Mouse (Mus musculus): ENCODE results near the gene Rbl1. TPM values are rescaled to one million over a fixed set of nuclear protein-coding genes. Genes with fewer than 3 reads are reported as not detected.
A peak's percentile ranks its signal among the peaks of the same experiment; 100 is the strongest.

The Rbl1 gene
- polyA plus RNA-seq, 1 experiment = 4.3 TPM

GRCm38 (mm10) chr2:157102256-157102655, 102.1 kb downstream of the Rbl1 start:
- TF ChIP-seq POLR2A (IDR thresholded peaks at IDR 0.05; ENCODE audit: borderline replicate concordance, extremely low read depth, low read depth, low read length) = no peak
- TF ChIP-seq CTCF (IDR thresholded peaks at IDR 0.05; ENCODE audit: insufficient read depth, low read length) = no peak
- no peak for DNase-seq
- 70% methylated on average over 2 of the region's 2 CpGs for WGBS
- Histone ChIP-seq H3K4me3 (replicated peaks; ENCODE audit: extremely low read depth, low read depth, low read length) (no peak overlapping the region), H3K4me1 (ENCODE audit: control insufficient read depth, insufficient read depth, low read length) (no peaks in the 10 kb centered on the region)

DNA sequence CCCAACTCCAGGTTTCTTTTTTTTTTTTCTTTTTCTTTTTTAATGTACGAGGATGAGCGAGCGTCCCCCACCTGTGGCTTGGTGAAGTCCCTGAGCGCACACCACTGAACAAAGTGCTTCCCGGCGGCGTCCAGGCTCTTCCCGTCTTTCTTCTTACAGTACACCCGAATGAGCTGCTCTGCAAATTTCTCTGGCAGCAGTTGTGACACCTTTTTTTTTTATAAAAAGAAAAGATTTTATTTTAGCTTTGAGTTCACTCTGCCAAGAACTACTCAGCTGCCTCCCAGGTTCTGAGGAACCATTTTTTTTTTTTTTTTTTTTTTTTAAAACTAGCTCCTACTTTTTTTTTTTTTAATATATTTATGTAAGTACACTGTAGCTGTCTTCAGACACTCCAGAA, 102.7 kb downstream of the Rbl1 start:
- H3K4me1 ChIP-seq (ENCODE audit: control insufficient read depth, insufficient read depth, low read length) = no peaks in the 10 kb centered on the region
- WGBS = 96% methylated on average over 9 of the region's 9 CpGs
- H3K4me3 ChIP-seq (replicated peaks; ENCODE audit: extremely low read depth, low read depth, low read length) = no peak overlapping the region

GRCm38 (mm10) chr2:157100319-157100605, 104.1 kb downstream of the Rbl1 start:
- H3K4me1 ChIP-seq (ENCODE audit: control insufficient read depth, insufficient read depth, low read length) = no peaks in the 10 kb centered on the region
- TF ChIP-seq POLR2A (IDR thresholded peaks at IDR 0.05; ENCODE audit: borderline replicate concordance, extremely low read depth, low read depth, low read length) = no peak
- TF ChIP-seq CTCF (IDR thresholded peaks at IDR 0.05; ENCODE audit: insufficient read depth, low read length) = no peak
- WGBS = 69% methylated on average over 12 of the region's 12 CpGs
- DNase-seq = no peak
- H3K4me3 ChIP-seq (replicated peaks; ENCODE audit: extremely low read depth, low read depth, low read length) = no peak overlapping the region

More for the DNA sequence above, 102.7 kb downstream of the Rbl1 start:
- TF ChIP-seq POLR2A (IDR thresholded peaks at IDR 0.05; ENCODE audit: borderline replicate concordance, extremely low read depth, low read depth, low read length) = no peak
- no peak for TF ChIP-seq CTCF (IDR thresholded peaks at IDR 0.05; ENCODE audit: insufficient read depth, low read length)
- no peak for DNase-seq

DNA sequence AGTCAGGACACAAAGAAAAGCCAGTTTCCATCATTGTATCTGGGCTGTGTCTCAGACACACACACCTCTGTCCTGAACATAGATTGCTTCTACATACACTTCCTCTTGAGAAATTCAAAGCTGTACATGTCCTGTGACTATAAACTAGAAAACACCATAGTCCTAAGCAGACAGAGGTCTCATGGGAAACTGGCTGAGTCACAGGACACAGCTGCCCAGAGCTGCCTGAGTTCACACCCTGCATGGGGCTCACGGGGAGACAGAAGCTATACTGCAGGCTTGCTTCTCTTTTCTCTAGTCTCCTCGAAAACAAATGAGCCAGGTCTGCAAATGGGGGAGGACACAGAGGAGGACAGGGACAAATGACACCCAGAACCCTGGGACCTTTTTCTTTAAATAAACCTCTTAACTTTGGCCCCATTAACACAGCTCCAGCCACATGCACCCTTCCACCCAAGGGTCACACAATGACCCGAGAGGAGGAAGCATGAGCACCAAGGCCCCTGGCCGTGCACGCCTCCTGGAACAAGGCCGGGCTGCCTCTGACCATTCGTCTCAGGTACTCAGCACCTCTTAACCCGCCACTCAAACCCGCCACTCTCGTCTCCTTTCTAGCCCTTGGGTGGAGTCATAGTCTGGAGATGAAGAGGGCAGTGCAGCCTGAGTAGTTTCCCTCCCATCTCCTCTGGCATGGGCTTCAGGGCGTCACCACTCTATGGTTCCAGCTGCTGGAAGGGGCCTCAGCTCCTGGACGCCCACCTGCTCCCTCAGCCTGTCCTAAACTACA, 104.6 kb downstream of the Rbl1 start:
- TF ChIP-seq POLR2A (IDR thresholded peaks at IDR 0.05; ENCODE audit: borderline replicate concordance, extremely low read depth, low read depth, low read length) = no peak
- TF ChIP-seq CTCF (IDR thresholded peaks at IDR 0.05; ENCODE audit: insufficient read depth, low read length) = no peak
- DNase-seq = peak; percentile 57
- H3K4me3 ChIP-seq (replicated peaks; ENCODE audit: extremely low read depth, low read depth, low read length) = no peak overlapping the region
- WGBS = 55% methylated on average over 12 of the region's 12 CpGs
- H3K4me1 ChIP-seq (ENCODE audit: control insufficient read depth, insufficient read depth, low read length) = no peaks in the 10 kb centered on the region

Other genes with a start within 250 kb of the Rbl1 start
- gene Ndrg3, start 212.5 kb downstream of the Rbl1 start, polyA plus RNA-seq (2012; rRNA removed) = 32.9 and 41.7 TPM in 2 replicates
- gene Dsn1, start 197.4 kb downstream of the Rbl1 start, polyA plus RNA-seq (2012; rRNA removed) = 1.2 and 1.8 TPM in 2 replicates
- 34.1 and 37.1 TPM in 2 replicates for gene Soga1, start 125.3 kb downstream of the Rbl1 start, polyA plus RNA-seq (2012; rRNA removed)
- gene Tldc2, start 117.5 kb downstream of the Rbl1 start, polyA plus RNA-seq (2012; rRNA removed) = not detected in 2 replicates
- gene Samhd1, start 69.3 kb downstream of the Rbl1 start, polyA plus RNA-seq (2012; rRNA removed) = 69.9 and 85.8 TPM in 2 replicates
- gene Rpn2, start 74.5 kb upstream of the Rbl1 start, polyA plus RNA-seq (2012; rRNA removed) = 179 and 205 TPM in 2 replicates
- gene Mroh8, start 75.0 kb upstream of the Rbl1 start, polyA plus RNA-seq (2012; rRNA removed) = 0.17 and 0.18 TPM in 2 replicates
- gene Ghrh, start 143.0 kb upstream of the Rbl1 start, polyA plus RNA-seq (2012; rRNA removed) = not detected in 2 replicates
- gene Manbal, start 163.1 kb upstream of the Rbl1 start, polyA plus RNA-seq (2012; rRNA removed) = 85.5 and 108 TPM in 2 replicates
- gene Src, start 213.9 kb upstream of the Rbl1 start, polyA plus RNA-seq (2012; rRNA removed) = 59.8 and 62.3 TPM in 2 replicates

All from lung, adult 2 months (tissue).